Mouse (Mus musculus) retina, postnatal 1 day (tissue): ENCODE data around the gene Prkca.

Experiments
- DNase-seq: peaks from one replicate; pipeline ENCODE4 v3.0.0-alpha.2; 2012

Gene Prkca

GRCm38 (mm10) chr11:108199429-108199985, 144.2 kb downstream of the Prkca start:
- no peak for DNase-seq

- DNase-seq: peak; percentile 25
Measured at GRCm38 (mm10) chr11:108198592-108198991, 145.1 kb downstream of the Prkca start.

- DNase-seq: no peak
Measured at GRCm38 (mm10) chr11:108197427-108198218, 146.1 kb downstream of the Prkca start.

GRCm38 (mm10) chr11:108196796-108197195, 146.9 kb downstream of the Prkca start:
- no peak for DNase-seq

DNA sequence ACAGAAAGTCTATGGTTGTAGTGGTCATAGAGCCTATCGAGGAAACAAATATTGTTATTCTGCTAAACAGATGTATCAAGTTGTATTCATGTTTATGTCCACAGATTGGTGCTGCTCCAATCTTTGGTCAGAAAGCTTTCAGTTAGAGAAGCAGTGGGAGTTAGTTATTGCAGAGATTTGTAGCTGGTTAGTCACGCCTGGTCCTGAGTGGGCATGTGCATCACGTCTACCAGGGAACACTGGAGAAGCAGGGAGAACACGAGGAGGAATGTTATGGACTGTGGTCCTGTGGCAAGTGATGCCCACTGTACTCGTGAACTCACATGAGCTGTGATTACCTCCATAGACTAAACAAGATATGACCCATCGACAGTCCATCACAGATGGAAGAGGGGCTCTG, 153.4 kb downstream of the Prkca start:
- DNase-seq: no peak

DNA sequence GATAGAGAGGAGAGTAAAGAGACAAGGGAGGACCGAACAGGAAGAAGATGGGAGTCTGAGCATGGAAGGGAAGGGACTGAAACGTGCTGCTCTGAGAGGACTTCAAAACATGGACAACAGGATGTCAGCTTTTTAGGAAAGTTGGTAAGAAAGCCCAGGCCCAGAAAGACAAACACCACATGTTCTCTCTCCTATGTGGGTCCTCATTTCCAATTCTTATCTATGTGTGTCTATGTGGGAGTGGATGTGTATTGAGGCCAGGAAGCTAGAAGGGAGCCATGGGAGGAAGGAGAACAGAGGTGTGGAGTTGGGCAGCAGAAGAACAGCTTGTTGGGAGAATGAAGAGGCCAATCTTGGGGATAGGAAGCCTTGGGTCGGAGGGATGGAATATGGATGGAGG, 154.4 kb downstream of the Prkca start:
- DNase-seq: no peak

DNA sequence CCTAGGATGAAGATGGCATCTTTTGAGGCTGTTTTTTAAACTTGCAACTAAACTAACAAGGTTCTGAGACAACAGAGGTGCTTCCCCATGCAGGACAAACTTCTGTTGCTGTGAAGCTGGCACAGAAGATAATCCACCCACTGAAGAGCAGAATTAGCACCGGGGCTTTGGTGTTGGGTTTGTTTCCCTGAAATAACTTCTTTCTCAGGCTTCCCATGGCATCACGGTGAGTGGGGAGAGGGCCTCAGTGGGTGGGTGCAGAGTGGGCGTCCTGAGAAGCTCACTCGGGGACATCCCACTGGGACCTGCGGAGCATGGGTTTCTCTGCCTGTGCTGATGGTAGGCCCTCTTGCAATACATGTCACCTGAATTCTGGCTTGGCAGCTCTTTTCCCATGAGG, 161.3 kb downstream of the Prkca start:
- DNase-seq: no peak

GRCm38 (mm10) chr11:108181012-108181713, 162.6 kb downstream of the Prkca start:
- no peak for DNase-seq

DNA sequence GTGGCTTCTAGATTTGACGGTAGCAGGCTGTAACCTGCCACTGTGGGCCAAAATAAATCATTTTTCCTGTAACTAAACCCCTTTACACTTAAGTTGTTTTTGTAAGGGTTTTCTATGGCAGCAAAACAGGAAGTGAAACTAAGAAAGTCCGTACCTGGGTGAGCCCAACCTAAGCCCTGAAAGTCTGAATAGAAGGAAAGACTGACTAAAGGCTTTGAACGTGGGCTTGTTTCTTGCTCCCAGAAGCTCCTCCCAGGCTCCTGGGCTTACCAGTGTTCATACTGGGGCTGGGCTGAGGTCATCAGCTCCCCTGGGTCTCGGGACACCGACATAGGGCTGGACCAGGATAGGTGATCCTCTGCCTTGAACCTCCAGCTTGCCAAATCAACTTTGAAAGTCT, 164.9 kb downstream of the Prkca start:
- DNase-seq: no peak

- DNase-seq: no peak
Measured at GRCm38 (mm10) chr11:108178258-108178657, 165.5 kb downstream of the Prkca start.

- DNase-seq: no peak
Measured at GRCm38 (mm10) chr11:108176715-108177114, 167.0 kb downstream of the Prkca start.

DNA sequence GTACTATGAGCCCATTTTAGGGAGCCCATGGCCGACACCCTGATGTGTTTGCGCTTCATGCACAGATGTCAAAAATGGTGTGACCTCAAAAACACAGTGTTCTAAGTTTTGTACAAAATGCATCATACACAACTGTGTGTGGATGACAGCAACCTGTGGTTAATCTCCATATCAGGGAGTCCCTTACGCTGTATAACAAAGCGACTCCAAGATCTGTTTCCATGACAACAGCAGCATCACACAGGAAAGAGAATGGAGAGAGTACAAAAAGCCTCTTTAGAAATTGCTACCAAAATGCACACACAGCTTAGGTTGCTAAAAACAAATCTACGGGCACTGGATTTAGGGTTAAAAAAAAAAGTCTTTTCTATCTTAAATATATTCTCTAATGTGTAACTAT, 171.8 kb downstream of the Prkca start:
- DNase-seq: peak; percentile 52

DNA sequence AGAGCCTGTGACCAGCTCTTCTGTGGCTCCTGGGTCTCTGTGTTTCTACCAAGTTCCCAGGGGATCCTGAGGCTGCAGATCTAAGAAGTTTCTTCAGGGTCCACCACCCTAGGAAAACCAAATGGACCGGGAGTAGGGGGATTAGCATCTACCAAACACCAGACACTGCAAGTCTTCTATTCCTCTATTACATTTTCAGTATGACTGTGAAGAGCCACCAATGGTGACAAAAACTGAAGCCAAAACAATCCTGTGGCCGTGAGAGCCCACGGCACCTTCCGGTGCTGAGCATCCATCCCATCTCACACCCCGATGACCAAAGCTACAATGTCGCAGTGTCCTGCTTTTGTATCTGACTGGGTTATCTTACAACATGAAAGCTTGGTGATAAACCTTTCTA, 172.5 kb downstream of the Prkca start:
- DNase-seq: no peak

GRCm38 (mm10) chr11:108170107-108170506, 173.6 kb downstream of the Prkca start:
- no peak for DNase-seq

DNA sequence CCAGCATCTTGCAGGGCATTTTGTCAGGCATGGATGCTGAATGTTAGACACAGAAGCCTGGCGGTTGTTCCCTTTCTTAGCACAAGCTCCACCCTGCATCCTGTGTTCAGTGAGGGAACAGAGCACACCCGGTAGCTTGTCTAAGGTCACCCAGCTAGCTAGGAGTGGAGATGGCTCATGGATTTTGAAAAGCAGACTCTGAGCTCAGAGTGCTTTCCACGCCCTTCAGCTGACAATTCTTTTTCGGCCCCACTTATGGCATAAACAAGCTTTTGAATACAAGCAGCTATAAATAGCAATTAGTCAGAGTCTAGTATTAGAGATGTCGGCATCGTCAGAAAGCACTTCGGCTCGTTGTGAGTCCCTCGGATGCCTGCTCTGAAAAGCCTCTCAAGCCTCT, 178.0 kb downstream of the Prkca start:
- peak; percentile 38 for DNase-seq

- peak; percentile 65 for DNase-seq
Measured at GRCm38 (mm10) chr11:108162639-108163038, 181.1 kb downstream of the Prkca start.

DNA sequence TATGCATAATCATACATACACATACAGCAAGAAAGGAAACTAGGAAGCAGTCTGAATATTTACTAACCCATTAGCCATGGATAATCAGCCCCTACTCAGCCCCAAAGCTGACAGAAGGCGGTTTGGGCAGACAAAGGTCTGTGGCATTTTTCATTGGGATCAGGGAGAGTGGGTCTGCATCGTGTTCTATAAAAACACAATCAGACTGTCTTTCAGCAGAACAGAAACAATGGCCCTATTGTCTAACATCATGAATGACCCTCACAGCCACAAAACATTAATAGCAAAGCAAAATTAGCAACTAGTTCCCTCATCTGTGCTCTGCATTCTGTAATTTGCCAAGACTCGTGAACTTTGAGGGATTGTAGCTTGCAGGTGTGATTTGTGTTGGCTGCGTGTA, 181.6 kb downstream of the Prkca start:
- peak; percentile 95 for DNase-seq

- DNase-seq: no peak
Measured at GRCm38 (mm10) chr11:108160056-108160455, 183.7 kb downstream of the Prkca start.

DNA sequence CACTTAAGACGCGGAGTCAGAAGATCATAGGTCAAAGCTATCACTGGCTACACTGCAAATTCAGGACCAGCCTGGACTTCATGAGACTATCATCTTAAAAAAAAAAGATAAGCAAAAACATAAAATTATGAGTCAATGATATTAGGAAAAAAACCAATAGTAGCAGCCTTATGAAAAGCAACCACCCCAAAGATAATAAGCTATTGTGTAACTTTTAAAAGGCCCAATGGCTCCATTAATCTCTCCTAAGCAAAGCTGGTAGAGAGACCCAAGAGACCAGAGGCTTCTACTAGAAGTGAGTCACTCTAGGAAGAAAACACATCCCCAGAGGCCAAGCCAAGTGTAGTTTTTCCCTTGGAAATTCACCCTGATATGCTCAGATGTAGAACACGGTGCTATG, 185.7 kb downstream of the Prkca start:
- DNase-seq: no peak

GRCm38 (mm10) chr11:108157074-108157473, 186.7 kb downstream of the Prkca start:
- no peak for DNase-seq

- no peak for DNase-seq
Measured at GRCm38 (mm10) chr11:108156107-108156506, 187.6 kb downstream of the Prkca start.

DNA sequence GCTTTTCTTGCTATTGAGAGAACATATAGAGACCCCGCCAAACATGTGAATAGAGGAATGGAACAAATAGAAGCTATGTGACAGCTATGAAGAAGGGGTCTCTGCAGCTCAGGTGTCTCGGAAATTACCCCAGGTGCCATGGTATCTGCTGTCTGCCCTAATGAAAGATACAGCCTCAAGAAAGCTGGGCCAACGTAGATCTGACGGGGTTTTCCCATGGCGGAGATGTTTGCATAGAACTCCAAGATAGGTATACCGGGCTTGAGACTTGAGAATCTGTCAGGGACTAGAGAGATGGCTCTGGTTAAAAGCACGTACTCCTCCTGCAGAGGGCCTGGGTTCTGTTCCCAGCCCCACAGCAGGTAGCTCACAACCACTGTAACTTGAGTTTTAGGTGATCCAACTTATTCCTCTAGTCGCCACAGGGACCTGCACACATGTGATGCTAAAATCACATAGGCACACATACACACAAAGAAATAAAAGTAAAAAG, 188.6 kb downstream of the Prkca start:
- no peak for DNase-seq

DNA sequence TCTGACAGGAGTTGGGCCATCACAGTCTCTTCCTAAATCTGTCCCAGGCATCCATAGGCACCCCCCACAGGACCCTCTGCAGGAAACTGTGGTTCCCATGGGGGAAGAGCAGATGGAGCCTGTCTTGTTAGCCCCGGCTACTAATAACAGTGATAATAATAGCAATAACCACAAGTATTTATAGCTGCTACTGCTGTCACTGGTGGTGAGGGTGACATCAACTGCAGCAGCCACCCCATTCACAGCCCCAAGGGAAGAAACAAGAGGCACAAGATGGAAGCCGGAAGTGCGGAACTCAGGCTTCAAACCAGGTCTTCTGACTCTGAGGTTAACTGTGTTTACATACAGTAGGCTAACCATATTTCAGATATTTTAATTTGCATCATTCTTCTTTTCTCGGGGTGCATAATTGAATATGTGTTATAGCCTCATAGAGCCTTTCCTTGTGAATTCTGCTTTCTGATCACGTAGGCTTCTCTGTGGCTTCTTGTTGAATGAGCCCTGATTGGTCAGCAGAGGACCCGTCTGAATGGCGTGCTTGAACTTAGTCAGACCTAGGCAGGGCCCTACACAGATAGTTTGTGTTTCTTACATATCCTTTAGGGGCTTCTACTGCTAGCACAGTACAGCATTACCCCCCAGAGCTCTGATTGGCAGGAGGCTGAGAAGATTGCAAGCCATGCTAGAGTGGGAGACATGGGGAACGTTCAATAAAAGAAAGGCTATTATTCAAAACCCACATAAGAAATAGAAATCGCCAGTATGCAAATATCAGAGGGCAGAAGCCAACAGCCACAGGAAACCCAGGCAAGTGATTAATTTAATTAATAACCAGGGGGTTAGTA, 189.5 kb downstream of the Prkca start:
- no peak for DNase-seq
